Mouse (Mus musculus): ENCODE data around the gene Prr5.

- TF ChIP-seq CTCF (IDR thresholded peaks at IDR 0.05; ENCODE audit: low read depth) (no peak), EP300 (IDR thresholded peaks at IDR 0.05; ENCODE audit: low read depth) (no peak)
Observed at GRCm38 (mm10) chr15:84667601-84668000, 1.8 kb upstream of the Prr5 start.
